Mouse (Mus musculus) stomach, postnatal 0 days (tissue): ENCODE measurements around the gene Sirt2. TPM values are rescaled to one million over a fixed set of nuclear protein-coding genes. Genes with fewer than 3 reads are reported as not detected.

ENCODE experiments used
- ATAC-seq: fragments of 200-750 bp; cut with Nextera tagmentation; 2 replicates; pipeline ENCODE4 v1.8.0; 2017; ENCODE audit not compliant: low FRiP score, low TSS enrichment
- DNase-seq: peaks from one replicate; pipeline ENCODE4 v3.0.0-alpha.2; 2016; ENCODE audit warnings: low spot score
- H3K27ac ChIP-seq: fragments of 300-500 bp; sonication (generic); replicated peaks from 2 replicates; pipeline ENCODE4 v1.5.1; 2014; ENCODE audit warnings: mild to moderate bottlenecking, control low read depth
- H3K27me3 ChIP-seq: fragments of 300-500 bp; sonication (generic); 2 replicates; pipeline ENCODE4 v1.6.1; 2014; ENCODE audit warnings: low read length; ENCODE audit not compliant: control insufficient read depth, insufficient read depth
- H3K36me3 ChIP-seq: fragments of 300-500 bp; sonication (generic); 2 replicates; pipeline ENCODE4 v1.6.1; 2014; ENCODE audit warnings: low read length, mixed read lengths; ENCODE audit not compliant: control insufficient read depth, insufficient read depth
- H3K4me1 ChIP-seq: fragments of 300-500 bp; sonication (generic); replicated peaks from 2 replicates; pipeline ENCODE4 v1.6.1; 2014; ENCODE audit warnings: antibody characterized with exemption; ENCODE audit not compliant: control insufficient read depth, insufficient read depth
- H3K4me2 ChIP-seq: fragments of 300-500 bp; sonication (generic); replicated peaks from 2 replicates; pipeline ENCODE4 v1.6.1; 2014; ENCODE audit warnings: low read depth, mild to moderate bottlenecking, control low read depth, moderate library complexity
- H3K4me3 ChIP-seq: fragments of 300-500 bp; sonication (generic); 2 replicates; pipeline ENCODE4 v1.5.1; 2014; ENCODE audit warnings: low read depth, low read length, control low read depth
- H3K9ac ChIP-seq: fragments of 300-500 bp; sonication (generic); 2 replicates; pipeline ENCODE4 v1.6.1; 2014; ENCODE audit warnings: mild to moderate bottlenecking, low read length, control low read depth, mixed read lengths
- H3K9me3 ChIP-seq: fragments of 300-500 bp; sonication (generic); 2 replicates; pipeline ENCODE4 v1.6.1; 2016; ENCODE audit warnings: low read length; ENCODE audit not compliant: control insufficient read depth
- CTCF ChIP-seq: IDR thresholded peaks from 2 replicates; pipeline ENCODE4 v1.5.1; 2016; ENCODE audit warnings: antibody characterized with exemption, low read depth, mild to moderate bottlenecking, moderate library complexity
- EP300 ChIP-seq: optimal IDR thresholded peaks from 2 replicates; pipeline ENCODE3; 2016; ENCODE audit warnings: antibody characterized with exemption
- WGBS: fragments of 180-500 bp; shearing (Covaris S2); extraction: QIAGEN DNeasy Blood & Tissue Kit; methylation state at CpG from one replicate; pipeline ENCODE4 v1.1.7; 2014; 5-methylcytosine and 5-hydroxymethylcytosine counted together
- polyA plus RNA-seq: library from polyadenylated mRNA; unstranded; fragments of >200 nt; fragmentation: Nextera tagmentation; extraction: Ambion mirVana; gene quantifications from 2 replicates; pipeline ENCODE4 v1.2.1, GENCODE M21; 2015

Sirt2 gene
- polyA plus RNA-seq, 1 experiment from 2014 or later: 35.3 TPM

DNA sequence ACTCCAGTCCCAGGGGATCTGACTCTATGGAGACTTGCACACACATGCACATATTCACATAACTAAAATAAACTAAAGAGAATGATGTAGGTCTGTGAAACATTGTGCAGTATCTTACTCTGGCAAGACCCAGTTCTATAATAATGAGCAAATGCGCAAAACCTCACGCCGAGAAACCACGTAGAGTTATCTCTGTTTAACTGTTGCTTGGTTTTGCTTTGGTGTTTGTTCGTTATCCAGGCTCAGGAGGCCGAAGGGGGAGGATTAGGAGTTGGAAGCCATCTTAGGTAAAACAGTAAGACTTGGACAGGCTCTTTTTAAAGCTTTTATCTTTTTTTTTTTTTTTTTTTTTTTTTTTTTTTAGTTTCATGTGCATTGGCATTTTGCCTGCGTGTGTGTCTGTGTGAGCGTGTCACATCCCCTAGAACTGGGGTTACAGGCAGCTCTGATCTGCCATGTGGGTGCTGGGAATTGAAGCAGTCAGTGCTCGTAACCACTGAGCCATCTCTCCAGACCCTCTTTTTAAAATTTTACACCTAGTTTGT is 3.0 kb downstream of the Sirt2 start:
- H3K4me2 ChIP-seq: no peak overlapping the region
- 92% methylated on average over 9 of the region's 9 CpGs for whole genome bisulfite sequencing
- H3K9me3 ChIP-seq: no peaks in the 10 kb centered on the region
- no peak for DNase-seq
- no peak for ATAC-seq
- H3K27ac ChIP-seq: no peak overlapping the region
- H3K4me1 ChIP-seq: peaks cover 8% of the 10 kb centered on the region
- H3K36me3 ChIP-seq: peaks cover 4% of the 10 kb centered on the region; the same call in 1 of the 2 replicates
- H3K27me3 ChIP-seq: no peaks in the 10 kb centered on the region
- H3K9ac ChIP-seq: no peak overlapping the region
- H3K4me3 ChIP-seq: no peak overlapping the region
- no peak for TF ChIP-seq EP300

GRCm38 (mm10) chr7:28770309-28770708 is 3.8 kb downstream of the Sirt2 start:
- ATAC-seq: no peak

GRCm38 (mm10) chr7:28771867-28772266 is 5.3 kb downstream of the Sirt2 start:
- Histone ChIP-seq H3K9me3 (no peaks in the 10 kb centered on the region), H3K36me3 (peaks cover 7% of the 10 kb centered on the region), H3K27me3 (no peaks in the 10 kb centered on the region), H3K27ac (no peak overlapping the region), H3K4me2 (no peak overlapping the region), H3K4me1 (peaks cover 5% of the 10 kb centered on the region), H3K9ac (no peak overlapping the region), H3K4me3 (no peak overlapping the region)
- ATAC-seq (no peak), DNase-seq (no peak)
- TF ChIP-seq EP300 (no peak), CTCF (no peak)
- 82% methylated on average over 11 of the region's 11 CpGs for WGBS

More at GRCm38 (mm10) chr7:28770309-28770708, 3.8 kb downstream of the Sirt2 start:
- WGBS: 89% methylated on average over 3 of the region's 3 CpGs
- H3K9ac ChIP-seq: no peak overlapping the region
- DNase-seq: no peak
- TF ChIP-seq EP300 (no peak), CTCF (no peak)
- no peak overlapping the region for H3K4me3 ChIP-seq
- no peak overlapping the region for H3K27ac ChIP-seq
- H3K4me2 ChIP-seq: no peak overlapping the region
- H3K27me3 ChIP-seq: no peaks in the 10 kb centered on the region
- peaks cover 4% of the 10 kb centered on the region; the same call in 1 of the 2 replicates for H3K36me3 ChIP-seq
- H3K9me3 ChIP-seq: no peaks in the 10 kb centered on the region
- H3K4me1 ChIP-seq: peaks cover 8% of the 10 kb centered on the region

DNA sequence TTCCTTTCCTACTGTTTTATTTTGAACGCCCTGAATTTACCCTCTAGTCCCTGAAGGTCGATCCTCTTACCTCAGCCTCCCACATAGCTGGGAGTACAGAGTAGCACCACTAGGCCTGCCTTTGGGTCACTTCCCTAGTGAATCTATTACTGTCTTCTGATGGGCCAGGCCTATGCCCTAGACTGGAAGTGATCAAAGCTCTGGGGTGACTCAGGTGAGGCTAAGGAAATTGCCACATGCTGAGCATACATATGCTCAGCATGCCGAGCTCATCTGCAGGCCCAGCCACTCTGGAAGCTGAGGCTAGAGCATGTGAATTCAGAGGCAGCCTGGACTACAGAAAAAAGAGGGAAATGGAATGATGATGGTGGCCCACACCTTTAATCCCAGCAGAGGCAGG is 6.6 kb downstream of the Sirt2 start:
- no peak overlapping the region; the same call in 1 of the 2 replicates for H3K9ac ChIP-seq
- TF ChIP-seq CTCF (no peak), EP300 (no peak)
- peaks cover 9% of the 10 kb centered on the region for H3K36me3 ChIP-seq
- DNase-seq (no peak), ATAC-seq (no peak)
- H3K27me3 ChIP-seq: no peaks in the 10 kb centered on the region
- 70% methylated on average over 3 of the region's 3 CpGs for WGBS
- H3K4me3 ChIP-seq: no peak overlapping the region
- no peak overlapping the region for H3K4me2 ChIP-seq
- H3K27ac ChIP-seq: no peak overlapping the region
- H3K4me1 ChIP-seq: no peaks in the 10 kb centered on the region
- no peaks in the 10 kb centered on the region for H3K9me3 ChIP-seq

DNA sequence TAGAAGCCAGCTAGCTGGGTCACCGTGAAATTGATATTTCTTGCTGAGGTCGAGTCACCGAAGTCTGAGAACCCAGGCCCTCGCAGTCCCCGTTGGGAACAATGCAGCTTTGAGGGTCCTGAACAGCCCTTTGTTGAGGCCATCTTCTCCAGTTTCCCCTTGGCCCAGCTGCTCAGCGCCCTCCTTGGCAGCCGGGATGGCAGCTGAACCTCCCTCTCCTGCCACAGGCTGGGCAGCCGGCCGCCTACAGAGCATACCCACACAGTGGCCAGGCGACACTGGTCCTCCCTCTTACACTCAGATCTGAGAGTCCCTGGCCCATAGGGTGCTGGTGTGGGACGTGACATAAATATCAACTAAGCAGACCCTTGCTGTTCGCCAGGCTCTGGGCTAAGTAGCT is 7.6 kb downstream of the Sirt2 start:
- H3K9ac ChIP-seq: no peak overlapping the region
- no peak overlapping the region for H3K4me2 ChIP-seq
- WGBS: 87% methylated on average over 12 of the region's 12 CpGs
- no peak for TF ChIP-seq CTCF
- no peak for TF ChIP-seq EP300
- H3K36me3 ChIP-seq: peaks cover 9% of the 10 kb centered on the region
- no peak for DNase-seq
- H3K27me3 ChIP-seq: no peaks in the 10 kb centered on the region
- no peak for ATAC-seq
- no peak overlapping the region for H3K27ac ChIP-seq
- H3K4me3 ChIP-seq: no peak overlapping the region
- no peaks in the 10 kb centered on the region for H3K9me3 ChIP-seq
- no peaks in the 10 kb centered on the region for H3K4me1 ChIP-seq

DNA sequence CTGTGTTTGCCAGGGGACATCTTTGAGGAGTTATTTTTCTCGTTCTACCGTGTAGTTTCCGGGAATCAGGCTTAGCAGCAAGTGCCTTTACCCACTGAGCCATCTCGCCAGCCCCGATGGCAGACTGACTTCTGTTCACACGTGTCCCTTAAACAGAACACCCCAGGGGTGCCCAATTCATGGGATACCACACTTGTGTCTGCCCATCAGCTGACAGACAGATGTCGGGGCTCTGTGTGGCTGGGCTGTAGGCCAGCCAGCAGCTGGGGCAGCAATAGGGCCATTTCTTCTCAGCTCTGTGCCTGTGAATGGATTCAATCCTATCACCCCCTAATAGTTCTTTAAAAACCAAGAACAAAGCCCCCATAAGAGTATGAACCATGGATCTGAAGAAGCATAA is 8.6 kb downstream of the Sirt2 start:
- H3K9ac ChIP-seq: no peak overlapping the region
- no peak overlapping the region for H3K4me3 ChIP-seq
- H3K36me3 ChIP-seq: peaks cover 9% of the 10 kb centered on the region
- no peaks in the 10 kb centered on the region for H3K27me3 ChIP-seq
- no peak for DNase-seq
- no peak overlapping the region for H3K27ac ChIP-seq
- no peak overlapping the region for H3K4me2 ChIP-seq
- no peaks in the 10 kb centered on the region for H3K4me1 ChIP-seq
- no peak for TF ChIP-seq EP300
- TF ChIP-seq CTCF: no peak
- 88% methylated on average over 7 of the region's 7 CpGs for WGBS
- no peak for ATAC-seq
- no peaks in the 10 kb centered on the region for H3K9me3 ChIP-seq
